Mouse (Mus musculus) gastrocnemius, postnatal 4 days (tissue): ENCODE results near the gene Upf1. TPM values are rescaled to one million over a fixed set of nuclear protein-coding genes. Genes with fewer than 3 reads are reported as not detected.

Experiments
- total RNA-seq, 2 experiments: library from RNA; stranded (reverse); gene quantifications; 2 replicates each; pipeline ENCODE4 v1.2.3; 2021

Upf1 gene
- total RNA-seq, 2 experiments from 2014 or later = 45.0 to 47.9 TPM

Other genes starting within 250 kb of the Upf1 start
- under 1 TPM; 0.07 to 0.08 TPM for gene Ncan, start 232.4 kb downstream of the Upf1 start, total RNA-seq
- 10 to 100 TPM in 1 of 2 experiments, 1 to 10 TPM in 1; 8.6 to 10.3 TPM for gene Nr2c2ap, start 221.9 kb downstream of the Upf1 start, total RNA-seq
- 10 to 100 TPM; 12.7 to 16.6 TPM for gene Rfxank, start 214.1 kb downstream of the Upf1 start, total RNA-seq
- 10 to 100 TPM; 25.6 to 27.7 TPM for gene Borcs8, start 213.8 kb downstream of the Upf1 start, total RNA-seq
- under 1 TPM; 0.26 to 0.56 TPM for gene Mef2b, start 213.6 kb downstream of the Upf1 start, total RNA-seq
- 10 to 100 TPM; 64.5 to 72.5 TPM for gene Tmem161a, start 180.9 kb downstream of the Upf1 start, total RNA-seq
- 10 to 100 TPM; 26.2 to 27.9 TPM for gene Slc25a42, start 141.0 kb downstream of the Upf1 start, total RNA-seq
- gene Sugp2, start 119.1 kb downstream of the Upf1 start, total RNA-seq = 10 to 100 TPM; 49.1 to 52.6 TPM
- 10 to 100 TPM; 16.1 to 16.4 TPM for gene Armc6, start 118.8 kb downstream of the Upf1 start, total RNA-seq
- gene Homer3, start 70.5 kb downstream of the Upf1 start, total RNA-seq = 10 to 100 TPM; 23.2 to 24.3 TPM
- gene Ddx49, start 50.8 kb downstream of the Upf1 start, total RNA-seq = 10 to 100 TPM; 42.8 to 42.9 TPM
- 100 to 1,000 TPM; 168 to 177 TPM for gene Cope, start 50.8 kb downstream of the Upf1 start, total RNA-seq
- 10 to 100 TPM; 23.1 to 24.4 TPM for gene Cers1, start 37.5 kb downstream of the Upf1 start, total RNA-seq
- 1 to 10 TPM; 3.5 to 4.0 TPM for gene Gdf1, start 23.5 kb downstream of the Upf1 start, total RNA-seq
- 1 to 10 TPM; 4.6 to 9.3 TPM for gene Comp, start 20.3 kb upstream of the Upf1 start, total RNA-seq
- gene Crtc1, start 86.3 kb upstream of the Upf1 start, total RNA-seq = 10 to 100 TPM; 16.4 to 20.8 TPM
- gene Klhl26, start 123.7 kb upstream of the Upf1 start, total RNA-seq = 1 to 10 TPM; 8.1 to 10.0 TPM
- not detected for gene Tmem59l, start 134.1 kb upstream of the Upf1 start, total RNA-seq
- 1 to 10 TPM; 3.7 to 4.7 TPM for gene Crlf1, start 139.9 kb upstream of the Upf1 start, total RNA-seq
- gene Rex1bd, start 153.5 kb upstream of the Upf1 start, total RNA-seq = 100 to 1,000 TPM; 118 to 119 TPM
- 1,000 to 10,000 TPM; 1,604 to 1,674 TPM for gene Uba52, start 157.5 kb upstream of the Upf1 start, total RNA-seq
- gene Fkbp8, start 174.4 kb upstream of the Upf1 start, total RNA-seq = 100 to 1,000 TPM; 162 to 184 TPM
- gene Kxd1, start 174.7 kb upstream of the Upf1 start, total RNA-seq = 10 to 100 TPM; 57.6 to 60.7 TPM
- gene Ell, start 186.2 kb upstream of the Upf1 start, total RNA-seq = 10 to 100 TPM; 16.1 to 18.2 TPM
- gene Isyna1, start 241.1 kb upstream of the Upf1 start, total RNA-seq = 10 to 100 TPM; 22.8 to 31.3 TPM